Mouse (Mus musculus) heart, embryonic 13.5 days (tissue): ENCODE data around the gene Dtx3. TPM values are rescaled to one million over a fixed set of nuclear protein-coding genes. Genes with fewer than 3 reads are reported as not detected.
A peak's percentile ranks its signal among the peaks of the same experiment; 100 is the strongest.

Experiments
- ATAC-seq: fragments of 200-750 bp; cut with Nextera tagmentation; 2 replicates; pipeline ENCODE4 v1.8.0; 2017; ENCODE audit warnings: moderate TSS enrichment; ENCODE audit not compliant: insufficient number of reproducible peaks, low FRiP score, low TSS enrichment; ENCODE audit errors: extremely low read depth
- H3K27ac ChIP-seq: fragments of 300-500 bp; sonication (generic); replicated peaks from 2 replicates; pipeline ENCODE4 v1.5.1; 2015; ENCODE audit warnings: moderate library complexity, mild to moderate bottlenecking, inconsistent platforms
- H3K27me3 ChIP-seq: fragments of 300-500 bp; sonication (generic); replicated peaks from 2 replicates; pipeline ENCODE4 v1.6.1; 2015; ENCODE audit warnings: mild to moderate bottlenecking, inconsistent platforms
- H3K36me3 ChIP-seq: fragments of 300-500 bp; sonication (generic); 2 replicates; pipeline ENCODE4 v1.6.1; 2015; ENCODE audit warnings: mild to moderate bottlenecking, inconsistent platforms
- H3K4me1 ChIP-seq: fragments of 300-500 bp; sonication (generic); 2 replicates; pipeline ENCODE4 v1.6.1; 2015; ENCODE audit warnings: inconsistent platforms
- H3K4me2 ChIP-seq: fragments of 300-500 bp; sonication (generic); 2 replicates; pipeline ENCODE4 v1.6.1; 2015; ENCODE audit warnings: inconsistent platforms, mild to moderate bottlenecking, moderate library complexity
- H3K4me3 ChIP-seq: fragments of 300-500 bp; sonication (generic); 2 replicates; pipeline ENCODE4 v1.5.1; 2015; ENCODE audit warnings: moderate library complexity, mild to moderate bottlenecking, inconsistent platforms
- H3K9ac ChIP-seq: fragments of 300-500 bp; sonication (generic); 2 replicates; pipeline ENCODE4 v1.6.1; 2015; ENCODE audit warnings: inconsistent platforms, mild to moderate bottlenecking, moderate library complexity
- H3K9me3 ChIP-seq: fragments of 300-500 bp; sonication (generic); 2 replicates; pipeline ENCODE4 v1.6.1; 2016; ENCODE audit warnings: inconsistent platforms
- WGBS: fragments of 180-500 bp; shearing (Covaris S2); methylation state at CpG from one replicate; pipeline ENCODE4 v1.1.7; 2015; ENCODE audit warnings: mixed read lengths; 5-methylcytosine and 5-hydroxymethylcytosine counted together
- polyA plus RNA-seq: library from polyadenylated mRNA; unstranded; fragments of >200 nt; fragmentation: Nextera tagmentation; extraction: Ambion mirVana; gene quantifications from 2 replicates; pipeline ENCODE4 v1.2.1, GENCODE M21; 2015

Gene Dtx3
- 65.2 and 67.7 TPM in 2 replicates for polyA plus RNA-seq

DNA sequence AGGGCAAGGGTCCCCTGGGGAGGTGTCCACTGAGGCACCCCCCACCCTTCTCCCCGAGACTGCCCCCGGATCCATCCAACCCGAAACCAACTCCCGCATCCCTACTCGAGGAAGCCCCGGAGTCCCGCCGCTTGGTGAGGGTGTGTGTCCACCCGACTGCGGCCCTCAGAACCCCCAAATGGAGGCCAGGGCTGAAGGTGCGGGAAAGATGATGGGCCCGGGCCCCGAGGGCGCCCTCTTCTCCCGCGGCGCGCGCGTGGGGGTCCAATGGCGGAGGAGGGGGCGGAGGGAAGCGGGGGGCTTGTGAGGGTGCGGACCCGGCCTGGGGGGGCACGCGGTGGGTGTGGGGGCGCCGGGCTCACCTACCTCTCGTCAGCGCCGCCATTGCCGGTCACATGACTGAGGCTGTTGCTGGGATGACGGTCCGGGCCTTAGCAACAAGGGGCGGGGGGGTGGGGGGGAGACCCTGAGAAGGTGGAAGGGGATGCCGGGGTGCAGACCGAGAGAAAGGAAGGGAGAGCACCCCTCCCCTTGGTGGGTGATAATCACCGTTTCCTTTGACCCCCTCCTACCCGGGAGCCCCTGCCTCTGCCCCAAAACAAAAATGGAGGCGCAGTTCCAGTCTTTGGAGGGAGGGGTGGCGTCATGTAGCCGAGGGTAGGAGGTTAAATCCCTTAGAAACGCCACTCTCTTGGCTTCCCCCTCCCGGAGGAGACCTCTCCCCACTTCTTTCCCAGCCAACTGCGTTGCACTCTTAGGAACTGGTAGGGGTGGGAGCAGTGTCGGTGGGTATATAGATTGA, at the start of gene Dtx3:
Dtx3 (minus strand) TSS at position 401 of the 802 bp plus-strand sequence.
- WGBS: under 1% methylated on average over 44 of the region's 47 CpGs
- 0 out of 2 replicates have a peak, but pooled peaks have one; percentile 22 for ATAC-seq
- H3K27ac ChIP-seq: peak within 1 kb of the TSS; percentile 95
- H3K27me3 ChIP-seq: no peaks in the 10 kb centered on the region
- H3K4me2 ChIP-seq: peak within 1 kb of the TSS; percentile 94
- peaks cover 60% of the 10 kb centered on the region for H3K36me3 ChIP-seq
- H3K9ac ChIP-seq: peak within 1 kb of the TSS; percentile 96
- peaks cover 50% of the 10 kb centered on the region for H3K4me1 ChIP-seq
- peak within 1 kb of the TSS; percentile 96 for H3K4me3 ChIP-seq
- H3K9me3 ChIP-seq: no peaks in the 10 kb centered on the region

DNA sequence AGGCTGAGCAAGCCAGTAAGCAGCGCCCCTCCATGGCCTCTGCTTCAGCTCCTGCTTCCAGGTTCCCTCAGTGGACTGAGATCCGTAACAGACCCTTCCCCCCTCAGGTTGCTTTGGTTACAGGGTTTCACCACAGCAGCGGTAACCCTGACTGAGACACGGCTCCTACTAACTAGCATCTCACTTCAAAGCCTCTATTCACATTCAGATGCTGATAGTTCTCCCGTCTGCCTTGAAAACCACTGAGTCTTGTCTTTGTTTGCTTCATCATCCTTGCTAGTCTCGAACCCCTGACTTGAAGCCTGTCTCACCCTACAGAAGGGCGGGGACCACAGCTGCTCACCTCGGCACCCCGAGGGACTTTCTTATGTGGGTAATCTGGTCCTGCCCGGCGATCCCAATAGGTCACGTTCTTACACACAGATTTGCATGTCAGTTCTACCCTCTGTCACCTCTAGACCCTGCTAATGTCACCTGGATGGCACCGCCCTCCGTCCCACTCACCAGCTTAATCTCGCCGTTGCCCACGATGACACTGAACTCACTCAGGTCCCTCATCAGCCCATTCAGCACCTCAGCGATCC, 42.8 kb upstream of the Dtx3 start:
- H3K4me2 ChIP-seq: no peak overlapping the region
- 59% methylated on average over 18 of the region's 18 CpGs for WGBS
- no peak overlapping the region for H3K9ac ChIP-seq
- no peak overlapping the region for H3K27ac ChIP-seq
- peaks cover 51% of the 10 kb centered on the region for H3K27me3 ChIP-seq
- no peaks in the 10 kb centered on the region for H3K4me1 ChIP-seq
- ATAC-seq: no peak
- H3K36me3 ChIP-seq: no peaks in the 10 kb centered on the region
- no peaks in the 10 kb centered on the region for H3K9me3 ChIP-seq
- H3K4me3 ChIP-seq: no peak overlapping the region

DNA sequence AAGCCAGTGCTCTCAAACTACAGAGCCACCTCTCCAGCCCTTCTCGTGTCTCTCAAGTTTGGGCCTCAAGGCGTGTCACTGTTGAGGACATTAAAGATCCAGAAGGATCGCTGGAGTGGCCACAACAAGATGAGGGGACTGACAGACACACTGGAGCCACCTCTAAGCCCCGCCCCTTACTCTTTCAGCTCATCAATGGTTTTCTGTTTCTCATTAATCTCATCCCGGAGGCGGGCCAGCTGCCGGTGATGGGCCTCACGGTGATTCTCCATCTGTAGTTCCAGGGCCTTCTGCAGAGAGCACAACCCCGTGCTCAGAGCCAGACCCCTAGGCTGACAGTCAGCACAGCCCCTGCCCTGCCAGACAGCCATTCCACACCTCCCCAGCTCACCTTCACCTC, 41.0 kb upstream of the Dtx3 start:
- Histone ChIP-seq H3K36me3 (no peaks in the 10 kb centered on the region), H3K4me1 (no peaks in the 10 kb centered on the region), H3K27me3 (peaks cover 62% of the 10 kb centered on the region), H3K27ac (no peak overlapping the region), H3K9me3 (no peaks in the 10 kb centered on the region), H3K9ac (no peak overlapping the region), H3K4me3 (no peak overlapping the region), H3K4me2 (no peak overlapping the region)
- no peak for ATAC-seq
- WGBS: 51% methylated on average over 9 of the region's 9 CpGs

DNA sequence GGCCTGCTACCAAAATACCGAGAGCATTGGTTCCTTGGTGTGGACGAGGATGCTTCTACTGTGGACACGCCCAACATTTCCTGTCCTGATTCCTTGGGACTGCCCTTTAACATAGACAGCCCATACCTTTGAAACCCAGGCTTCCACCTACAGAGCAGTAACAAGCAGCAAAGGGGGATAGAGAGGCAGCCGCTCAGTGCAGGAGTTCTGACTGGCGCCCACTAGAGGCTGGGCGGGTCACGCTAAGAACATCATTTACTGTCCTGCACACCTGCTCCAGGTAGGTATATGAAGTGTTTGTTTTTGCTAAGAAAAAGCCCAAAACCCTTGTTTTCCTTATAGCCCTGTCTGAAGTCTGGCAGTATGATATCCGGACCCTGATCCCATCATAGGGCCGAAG, 37.6 kb upstream of the Dtx3 start:
- Histone ChIP-seq H3K36me3 (no peaks in the 10 kb centered on the region), H3K4me1 (no peaks in the 10 kb centered on the region), H3K9me3 (no peaks in the 10 kb centered on the region), H3K27ac (no peak overlapping the region), H3K4me3 (no peak overlapping the region), H3K4me2 (no peak overlapping the region), H3K9ac (no peak overlapping the region), H3K27me3 (peaks cover 67% of the 10 kb centered on the region)
- WGBS: 71% methylated on average over 9 of the region's 9 CpGs
- no peak for ATAC-seq

DNA sequence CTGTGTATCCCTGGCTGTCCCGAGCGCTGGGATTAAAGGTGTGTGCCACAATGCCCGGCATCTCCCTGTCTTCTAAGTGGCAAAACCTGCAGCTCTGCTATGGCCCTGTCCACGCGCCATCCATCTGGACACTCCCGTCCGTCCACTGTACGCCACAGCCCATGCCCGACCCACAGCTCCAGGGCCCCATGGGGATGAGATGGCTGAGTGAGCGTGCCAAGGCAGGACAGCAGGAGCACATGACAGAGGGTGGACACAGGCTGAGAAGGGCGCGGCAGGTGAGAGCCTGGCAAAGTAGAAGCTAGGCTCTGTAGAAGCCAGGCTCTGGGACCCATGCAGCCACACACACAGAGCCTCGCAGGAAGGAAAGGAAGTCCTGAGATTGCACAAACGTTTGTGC, 36.2 kb upstream of the Dtx3 start:
- no peak overlapping the region for H3K9ac ChIP-seq
- WGBS: 76% methylated on average over 14 of the region's 14 CpGs

DNA sequence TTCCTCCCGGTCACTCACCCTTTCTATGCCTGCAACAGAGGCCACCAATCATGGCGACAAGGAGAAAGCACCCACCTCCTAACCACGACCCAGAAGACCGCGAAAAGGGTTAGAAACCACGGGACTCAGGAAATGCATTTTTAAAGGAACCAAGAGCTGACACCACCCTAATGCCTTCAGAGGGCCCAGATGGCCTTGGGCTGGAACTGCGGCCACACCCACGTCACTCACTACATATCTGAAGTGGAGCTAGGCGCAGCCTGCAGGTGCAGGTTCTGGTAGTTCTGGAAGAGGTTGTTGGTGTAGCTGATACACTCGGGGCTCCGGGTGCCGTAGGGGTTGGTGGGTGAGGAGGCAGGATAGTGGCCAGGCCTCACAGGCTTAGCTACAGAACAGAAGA, 35.2 kb upstream of the Dtx3 start:
- Histone ChIP-seq H3K4me2 (no peak overlapping the region), H3K4me3 (no peak overlapping the region), H3K27me3 (peaks cover 64% of the 10 kb centered on the region), H3K4me1 (no peaks in the 10 kb centered on the region), H3K27ac (no peak overlapping the region), H3K36me3 (no peaks in the 10 kb centered on the region), H3K9ac (no peak overlapping the region), H3K9me3 (no peaks in the 10 kb centered on the region)
- ATAC-seq: no peak
- 75% methylated on average over 12 of the region's 12 CpGs for WGBS

More for the DNA sequence above, 36.2 kb upstream of the Dtx3 start:
- Histone ChIP-seq H3K9me3 (no peaks in the 10 kb centered on the region), H3K36me3 (no peaks in the 10 kb centered on the region), H3K4me1 (no peaks in the 10 kb centered on the region), H3K4me2 (no peak overlapping the region), H3K4me3 (no peak overlapping the region), H3K27me3 (peaks cover 65% of the 10 kb centered on the region), H3K27ac (no peak overlapping the region)
- ATAC-seq: no peak

DNA sequence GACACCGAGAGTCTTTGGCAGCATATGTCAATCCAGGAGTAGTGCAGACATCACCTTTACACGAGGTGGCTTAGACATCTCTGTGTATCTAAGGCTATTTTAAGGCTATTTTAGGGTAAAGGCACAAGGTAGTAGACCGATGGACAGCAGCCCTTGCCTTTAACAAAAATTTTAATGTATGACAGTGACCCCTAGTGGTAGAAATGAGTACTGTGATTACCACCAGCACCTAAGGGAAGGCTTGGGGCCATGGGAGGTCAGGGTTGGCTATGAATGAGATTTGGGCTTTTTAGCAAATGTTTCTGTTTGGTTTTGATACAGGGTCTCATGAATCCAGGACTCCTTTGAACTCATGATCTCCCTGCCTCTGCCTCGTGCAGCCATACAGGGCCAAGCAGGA, 33.4 kb upstream of the Dtx3 start:
- Histone ChIP-seq H3K4me3 (no peak overlapping the region), H3K27ac (no peak overlapping the region), H3K9me3 (no peaks in the 10 kb centered on the region), H3K36me3 (no peaks in the 10 kb centered on the region), H3K4me2 (no peak overlapping the region), H3K4me1 (no peaks in the 10 kb centered on the region), H3K9ac (no peak overlapping the region), H3K27me3 (peaks cover 73% of the 10 kb centered on the region)
- no peak for ATAC-seq
- 16% methylated on average over 4 of the region's 4 CpGs for WGBS

DNA sequence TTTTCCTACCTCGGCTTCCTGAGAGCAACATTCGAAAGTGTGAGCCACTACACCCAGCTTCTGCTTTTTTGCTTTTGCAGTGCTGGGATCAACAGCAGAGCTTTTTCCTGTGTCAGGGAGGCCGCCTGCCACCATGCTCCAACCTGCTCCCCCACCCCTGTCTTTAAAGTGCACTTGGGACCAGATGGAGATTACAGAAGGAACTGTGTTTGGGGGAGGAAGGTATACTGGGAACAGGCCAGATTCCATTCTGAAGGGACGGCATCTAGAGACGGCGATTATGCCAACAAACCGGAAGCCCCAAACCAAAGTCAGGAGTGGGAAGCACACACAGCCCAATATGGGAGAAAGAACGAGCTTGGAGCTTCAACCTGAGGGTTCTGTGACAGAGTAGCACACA, 31.6 kb upstream of the Dtx3 start:
- no peak overlapping the region for H3K4me2 ChIP-seq
- 73% methylated on average over 8 of the region's 8 CpGs for WGBS
- peaks cover 70% of the 10 kb centered on the region for H3K27me3 ChIP-seq

DNA sequence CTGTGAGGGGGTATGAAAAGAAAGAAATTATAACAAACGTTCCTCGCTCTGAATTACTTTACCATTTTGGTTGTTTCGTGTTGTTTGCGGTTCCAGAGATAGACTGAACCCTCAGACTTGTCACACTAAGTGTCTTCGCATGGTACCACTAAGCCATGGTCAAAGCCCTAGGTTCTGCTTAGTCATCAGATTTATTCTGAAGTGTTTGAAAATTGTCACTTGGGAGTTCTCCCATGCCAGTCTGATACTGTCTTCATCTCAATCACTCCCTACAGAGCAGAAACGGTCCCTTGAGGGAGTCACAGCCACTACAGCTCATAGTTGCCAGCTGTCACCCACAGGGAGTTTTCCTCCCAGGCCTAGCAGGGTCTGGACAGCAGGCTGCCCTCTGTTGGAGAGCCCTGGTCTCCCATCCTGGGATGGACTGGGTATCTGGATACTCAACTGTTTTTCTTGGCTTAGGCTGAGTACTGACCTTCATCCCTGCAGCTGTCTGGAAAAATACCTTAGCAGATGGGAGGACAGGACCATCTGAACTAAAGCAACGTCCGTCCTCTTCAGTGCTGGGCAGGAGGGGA, 30.9 kb upstream of the Dtx3 start:
- Histone ChIP-seq H3K4me3 (no peak overlapping the region), H3K36me3 (no peaks in the 10 kb centered on the region), H3K9ac (no peak overlapping the region), H3K27ac (no peak overlapping the region), H3K4me2 (no peak overlapping the region), H3K27me3 (peaks cover 64% of the 10 kb centered on the region), H3K4me1 (no peaks in the 10 kb centered on the region), H3K9me3 (no peaks in the 10 kb centered on the region)
- 62% methylated on average over 8 of the region's 8 CpGs for WGBS
- no peak for ATAC-seq

More for the DNA sequence above, 31.6 kb upstream of the Dtx3 start:
- Histone ChIP-seq H3K9me3 (no peaks in the 10 kb centered on the region), H3K9ac (no peak overlapping the region), H3K36me3 (no peaks in the 10 kb centered on the region), H3K4me1 (no peaks in the 10 kb centered on the region), H3K4me3 (no peak overlapping the region), H3K27ac (no peak overlapping the region)
- no peak for ATAC-seq

DNA sequence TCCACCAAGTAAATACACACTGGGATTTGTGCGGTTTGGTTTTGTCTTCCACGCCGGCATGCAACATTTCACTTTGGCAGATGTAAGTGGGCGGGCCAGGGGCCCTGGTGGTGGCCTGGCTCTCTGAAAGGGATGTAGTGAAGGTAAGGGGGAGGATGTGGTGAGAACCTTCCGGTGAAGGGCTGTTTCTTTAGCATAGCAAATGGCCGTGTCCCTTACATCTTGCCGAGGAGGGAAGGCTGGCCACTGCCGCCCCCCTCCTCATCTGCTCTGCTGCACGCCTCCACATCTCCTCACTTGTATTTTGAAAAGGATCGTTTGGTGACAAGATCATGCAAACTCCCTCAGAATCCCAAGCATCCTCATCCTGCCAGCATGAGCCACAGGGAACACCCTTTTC, 30.2 kb upstream of the Dtx3 start:
- no peak overlapping the region for H3K4me3 ChIP-seq
- H3K9me3 ChIP-seq: no peaks in the 10 kb centered on the region
- H3K27ac ChIP-seq: no peak overlapping the region
- ATAC-seq: no peak
- 0 out of 2 replicates have a peak overlapping the region, but pooled peaks have one; percentile 19 for H3K9ac ChIP-seq
- no peaks in the 10 kb centered on the region for H3K36me3 ChIP-seq
- no peaks in the 10 kb centered on the region for H3K4me1 ChIP-seq
- no peak overlapping the region for H3K4me2 ChIP-seq
- H3K27me3 ChIP-seq: peaks cover 58% of the 10 kb centered on the region
- WGBS: 25% methylated on average over 10 of the region's 10 CpGs

DNA sequence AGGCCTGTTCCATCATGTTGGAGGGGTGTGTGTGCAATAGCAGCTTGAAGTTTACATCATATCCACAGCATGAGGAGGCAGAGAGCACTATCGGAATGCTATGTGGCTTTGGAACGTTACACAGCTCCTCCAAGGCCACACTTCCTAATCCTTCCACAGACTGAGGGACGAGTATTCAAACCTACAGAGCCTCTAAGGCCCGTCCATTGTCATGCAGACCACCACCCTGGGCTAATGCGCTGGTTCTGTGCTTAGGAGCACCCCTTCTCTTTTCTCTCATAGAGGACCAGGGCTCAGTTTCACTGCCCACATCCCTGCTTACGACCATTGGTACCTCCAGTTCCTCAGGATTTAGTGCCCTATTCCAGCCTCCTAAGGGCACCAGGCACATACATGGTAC, 29.7 kb upstream of the Dtx3 start:
- H3K9me3 ChIP-seq: no peaks in the 10 kb centered on the region
- no peaks in the 10 kb centered on the region for H3K4me1 ChIP-seq
- H3K9ac ChIP-seq: no peak overlapping the region
- no peak overlapping the region for H3K27ac ChIP-seq
- ATAC-seq: no peak
- no peak overlapping the region for H3K4me2 ChIP-seq
- H3K27me3 ChIP-seq: peaks cover 53% of the 10 kb centered on the region
- no peak overlapping the region for H3K4me3 ChIP-seq
- H3K36me3 ChIP-seq: no peaks in the 10 kb centered on the region
- 51% methylated on average over 6 of the region's 6 CpGs for WGBS
